Mouse (Mus musculus) lung, embryonic 14.5 days (tissue): ENCODE measurements around the gene Ripor2. TPM values are rescaled to one million over a fixed set of nuclear protein-coding genes. Genes with fewer than 3 reads are reported as not detected.

Experiments
- ATAC-seq: fragments of 200-750 bp; cut with Nextera tagmentation; 2 replicates; pipeline ENCODE4 v1.8.0; 2017; ENCODE audit warnings: mild to moderate bottlenecking, moderate TSS enrichment, moderate library complexity; ENCODE audit not compliant: insufficient read depth
- DNase-seq: peaks from one replicate; pipeline ENCODE4 v3.0.0-alpha.2; 2015
- H3K27ac ChIP-seq: fragments of 300-500 bp; sonication (generic); 2 replicates; pipeline ENCODE4 v1.5.1; 2014; ENCODE audit warnings: low read depth, mild to moderate bottlenecking, moderate library complexity
- H3K27me3 ChIP-seq: fragments of 300-500 bp; sonication (generic); 2 replicates; pipeline ENCODE4 v1.6.1; 2014; ENCODE audit warnings: low read length, control low read depth; ENCODE audit not compliant: insufficient read depth
- H3K36me3 ChIP-seq: fragments of 300-500 bp; sonication (generic); 2 replicates; pipeline ENCODE4 v1.6.1; 2014; ENCODE audit warnings: control low read depth; ENCODE audit not compliant: insufficient read depth
- H3K4me1 ChIP-seq: fragments of 300-500 bp; sonication (generic); 2 replicates; pipeline ENCODE4 v1.6.1; 2014; ENCODE audit warnings: antibody characterized with exemption, control low read depth; ENCODE audit not compliant: insufficient read depth
- H3K4me2 ChIP-seq: fragments of 300-500 bp; sonication (generic); 2 replicates; pipeline ENCODE4 v1.6.1; 2014; ENCODE audit warnings: mild to moderate bottlenecking
- H3K4me3 ChIP-seq: fragments of 300-500 bp; sonication (generic); 2 replicates; pipeline ENCODE4 v1.5.1; 2014; ENCODE audit warnings: low read depth, low read length
- H3K9ac ChIP-seq: fragments of 300-500 bp; sonication (generic); 2 replicates; pipeline ENCODE4 v1.6.1; 2014
- H3K9me3 ChIP-seq: fragments of 300-500 bp; sonication (generic); 2 replicates; pipeline ENCODE4 v1.6.1; 2016; ENCODE audit warnings: low read depth, low read length, control low read depth
- CTCF ChIP-seq: IDR thresholded peaks from 2 replicates; pipeline ENCODE4 v1.5.1; 2016; ENCODE audit warnings: antibody characterized with exemption, low read depth
- WGBS: fragments of 180-500 bp; shearing (Covaris S2); extraction: QIAGEN DNeasy Blood & Tissue Kit; methylation state at CpG from one replicate; pipeline ENCODE4 v1.1.7; 2014; 5-methylcytosine and 5-hydroxymethylcytosine counted together
- polyA plus RNA-seq: library from polyadenylated mRNA; unstranded; fragments of >200 nt; fragmentation: Nextera tagmentation; extraction: Ambion mirVana; gene quantifications from 2 replicates; pipeline ENCODE4 v1.2.1, GENCODE M21; 2014

Ripor2 gene
- polyA plus RNA-seq, 1 experiment from 2014 or later = 5.6 TPM

GRCm38 (mm10) chr13:24608709-24609108, 26.7 kb downstream of the Ripor2 start:
- no peak for ATAC-seq

DNA sequence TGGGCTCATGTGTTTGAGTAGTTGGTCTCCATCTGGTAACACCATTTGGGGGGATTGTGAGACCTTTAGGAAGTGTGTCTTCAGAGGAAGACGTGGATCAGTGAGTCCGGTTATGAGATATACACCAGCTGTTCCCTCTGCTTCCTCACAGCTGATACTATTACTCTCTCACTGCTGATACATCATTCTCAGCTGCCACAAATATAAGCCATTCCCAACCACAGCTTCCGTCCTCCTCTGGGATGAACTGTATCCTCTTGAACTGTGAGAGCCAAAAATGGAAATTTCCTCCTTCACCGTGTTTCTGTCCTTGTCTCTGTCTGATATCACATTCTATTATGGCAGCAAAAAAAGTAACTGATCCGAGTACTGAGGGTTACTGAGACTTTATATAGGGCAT, 28.9 kb downstream of the Ripor2 start:
- no peak for TF ChIP-seq CTCF
- ATAC-seq (no peak), DNase-seq (peak; percentile 43)
- Histone ChIP-seq H3K9me3 (no peaks in the 10 kb centered on the region), H3K9ac (no peak overlapping the region), H3K4me3 (no peak overlapping the region), H3K27ac (no peak overlapping the region), H3K27me3 (no peaks in the 10 kb centered on the region), H3K36me3 (no peaks in the 10 kb centered on the region), H3K4me2 (no peak overlapping the region), H3K4me1 (no peaks in the 10 kb centered on the region)
- WGBS = 28% methylated on average over 5 of the region's 5 CpGs

More at GRCm38 (mm10) chr13:24608709-24609108, 26.7 kb downstream of the Ripor2 start:
- Histone ChIP-seq H3K4me2 (no peak overlapping the region), H3K4me1 (peaks cover 12% of the 10 kb centered on the region), H3K9me3 (no peaks in the 10 kb centered on the region), H3K27ac (no peak overlapping the region), H3K27me3 (no peaks in the 10 kb centered on the region), H3K4me3 (no peak overlapping the region), H3K36me3 (no peaks in the 10 kb centered on the region), H3K9ac (no peak overlapping the region)
- no peak for TF ChIP-seq CTCF
- 66% methylated on average over 1 of the region's 1 CpGs for WGBS
- no peak for DNase-seq

DNA sequence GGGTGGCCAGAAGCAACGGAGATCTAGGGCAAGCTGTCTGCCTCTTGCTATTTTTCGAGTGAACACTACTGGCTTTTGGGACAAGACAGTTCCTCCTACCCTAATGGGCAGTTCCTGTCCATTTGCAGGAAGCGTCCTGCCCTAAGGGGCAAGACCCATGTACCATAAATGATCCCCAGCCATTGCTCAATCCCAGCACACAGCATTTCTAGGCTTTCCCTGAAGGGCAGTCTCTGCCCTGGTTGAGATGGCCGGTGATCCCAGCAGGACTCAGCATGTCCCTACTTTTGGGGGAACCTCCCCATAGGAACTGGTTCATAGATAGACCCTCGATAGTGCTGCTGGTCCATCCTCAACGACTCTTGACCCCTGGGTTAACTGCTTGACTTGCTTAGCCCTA, 31.0 kb downstream of the Ripor2 start:
- H3K36me3 ChIP-seq = no peaks in the 10 kb centered on the region
- 74% methylated on average over 6 of the region's 6 CpGs for WGBS
- no peaks in the 10 kb centered on the region for H3K27me3 ChIP-seq
- ATAC-seq (no peak), DNase-seq (no peak)
- H3K4me3 ChIP-seq = no peak overlapping the region
- TF ChIP-seq CTCF = no peak
- H3K4me1 ChIP-seq = no peaks in the 10 kb centered on the region; the same call in 1 of the 2 replicates
- no peaks in the 10 kb centered on the region for H3K9me3 ChIP-seq
- no peak overlapping the region for H3K9ac ChIP-seq
- H3K27ac ChIP-seq = no peak overlapping the region
- no peak overlapping the region for H3K4me2 ChIP-seq

DNA sequence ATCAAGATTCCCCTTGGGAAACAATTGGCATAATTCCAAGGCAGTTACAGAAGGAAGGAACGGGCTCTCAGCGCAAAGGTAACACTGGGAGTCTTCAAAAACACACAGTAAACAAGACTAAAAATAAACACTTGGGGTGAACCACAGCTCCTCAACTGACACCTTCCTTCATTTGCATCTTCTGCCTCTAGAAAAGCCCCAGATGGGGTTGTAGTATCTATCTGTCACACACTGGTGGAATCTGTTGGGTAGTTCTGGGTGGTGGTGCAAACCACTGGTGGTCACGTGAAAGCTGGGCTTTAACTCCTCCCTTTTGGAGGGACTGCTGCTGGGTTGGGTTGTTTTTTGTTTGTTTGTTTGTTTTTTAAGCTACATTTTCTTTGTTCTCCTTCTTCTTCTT, 31.4 kb downstream of the Ripor2 start:
- no peaks in the 10 kb centered on the region for H3K9me3 ChIP-seq
- no peak overlapping the region for H3K4me3 ChIP-seq
- ATAC-seq (no peak), DNase-seq (no peak)
- no peak overlapping the region for H3K4me2 ChIP-seq
- TF ChIP-seq CTCF = no peak
- no peaks in the 10 kb centered on the region for H3K36me3 ChIP-seq
- no peak overlapping the region for H3K27ac ChIP-seq
- H3K4me1 ChIP-seq = no peaks in the 10 kb centered on the region; the same call in 1 of the 2 replicates
- no peaks in the 10 kb centered on the region for H3K27me3 ChIP-seq
- 63% methylated on average over 3 of the region's 3 CpGs for WGBS
- H3K9ac ChIP-seq = no peak overlapping the region

DNA sequence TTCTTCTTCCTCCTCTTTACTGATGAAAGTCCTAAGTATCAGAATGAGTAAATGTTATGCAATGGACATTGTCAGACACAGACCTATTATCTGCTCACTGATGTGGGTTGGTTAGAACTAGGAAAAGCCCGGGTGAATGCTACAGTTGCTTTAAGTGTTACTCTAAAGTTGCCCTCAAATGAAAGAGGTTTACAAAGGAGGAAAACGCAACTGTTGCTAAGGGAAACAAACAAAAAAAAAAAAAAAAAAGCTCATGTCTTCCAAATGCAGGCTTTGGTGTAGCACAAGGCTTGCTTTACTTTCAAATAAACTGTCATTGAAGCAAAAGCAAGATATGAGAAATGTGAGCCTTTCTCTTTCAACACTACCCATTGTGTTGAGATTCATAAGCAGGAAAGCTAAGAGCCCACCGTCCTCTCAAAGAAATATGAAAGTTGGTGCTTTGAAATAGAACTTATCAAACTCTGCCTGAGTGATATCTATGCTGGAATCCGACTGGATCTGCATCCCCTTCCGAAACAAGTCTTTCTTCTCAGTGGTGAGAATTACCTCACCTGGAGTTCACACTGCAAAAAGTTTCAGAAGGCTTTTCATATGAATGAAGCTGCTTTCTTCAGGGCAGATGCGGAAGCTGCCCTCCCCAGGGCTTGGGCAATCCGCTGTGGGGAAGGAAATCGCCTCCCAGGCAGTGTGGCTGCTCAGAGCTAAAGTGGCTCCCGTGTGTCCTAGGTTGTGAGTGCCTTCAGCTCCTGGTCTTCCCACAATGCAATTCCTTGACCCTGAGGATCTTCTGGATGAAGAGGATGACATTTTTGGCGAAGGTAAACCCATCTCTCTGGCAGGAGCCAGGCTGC, 32.2 kb downstream of the Ripor2 start:
- Histone ChIP-seq H3K27me3 (no peaks in the 10 kb centered on the region), H3K36me3 (no peaks in the 10 kb centered on the region), H3K4me1 (no peaks in the 10 kb centered on the region; the same call in 1 of the 2 replicates), H3K4me2 (no peak overlapping the region), H3K9ac (no peak overlapping the region), H3K9me3 (no peaks in the 10 kb centered on the region), H3K27ac (peak overlapping the region; percentile 21; the same call in 1 of the 2 replicates), H3K4me3 (no peak overlapping the region)
- 52% methylated on average over 10 of the region's 10 CpGs for WGBS
- TF ChIP-seq CTCF = no peak
- ATAC-seq (no peak), DNase-seq (no peak)

- no peak overlapping the region for H3K4me2 ChIP-seq
- ATAC-seq (no peak), DNase-seq (peak; percentile 59)
- no peak overlapping the region for H3K4me3 ChIP-seq
- no peak overlapping the region for H3K9ac ChIP-seq
- H3K36me3 ChIP-seq = no peaks in the 10 kb centered on the region
- no peaks in the 10 kb centered on the region for H3K9me3 ChIP-seq
- 66% methylated on average over 9 of the region's 9 CpGs for WGBS
- H3K27ac ChIP-seq = no peak overlapping the region
- peak; percentile 57 for TF ChIP-seq CTCF
- no peaks in the 10 kb centered on the region for H3K27me3 ChIP-seq
- H3K4me1 ChIP-seq = peaks cover 3% of the 10 kb centered on the region; the same call in 1 of the 2 replicates
Observed at GRCm38 (mm10) chr13:24615921-24616565, 34.1 kb downstream of the Ripor2 start.

DNA sequence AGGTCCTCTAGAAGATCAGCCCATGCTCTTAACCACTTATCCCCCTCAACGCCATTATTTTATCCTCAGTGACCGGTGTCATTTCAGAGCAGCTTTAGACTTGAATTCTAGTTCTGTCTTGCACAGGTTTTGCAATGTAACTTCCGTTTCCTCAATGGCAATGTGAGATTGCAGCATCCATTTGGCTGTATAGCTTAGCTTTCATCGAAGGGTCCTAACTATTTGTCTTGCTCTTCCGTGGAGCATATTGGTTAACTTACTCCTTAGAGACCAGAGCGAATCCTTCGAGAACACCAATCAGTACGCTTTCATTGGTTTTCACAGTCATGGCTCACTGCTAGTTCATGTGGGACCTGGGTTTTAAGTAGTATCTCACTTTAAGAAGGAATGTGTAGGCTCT, 34.7 kb downstream of the Ripor2 start:
- Histone ChIP-seq H3K4me1 (peaks cover 3% of the 10 kb centered on the region; the same call in 1 of the 2 replicates), H3K9me3 (no peaks in the 10 kb centered on the region), H3K4me2 (no peak overlapping the region), H3K9ac (no peak overlapping the region), H3K27me3 (no peaks in the 10 kb centered on the region), H3K4me3 (no peak overlapping the region), H3K27ac (no peak overlapping the region), H3K36me3 (no peaks in the 10 kb centered on the region)
- ATAC-seq = no peak
- TF ChIP-seq CTCF = no peak
- 85% methylated on average over 8 of the region's 8 CpGs for WGBS
- no peak for DNase-seq
